Mouse (Mus musculus) midbrain, embryonic 13.5 days (tissue): ENCODE measurements around the gene Kdm5a. TPM values are rescaled to one million over a fixed set of nuclear protein-coding genes. Genes with fewer than 3 reads are reported as not detected.

Experiments
- ATAC-seq: fragments of 200-750 bp; cut with Nextera tagmentation; 2 replicates; pipeline ENCODE4 v1.8.0; 2017; ENCODE audit warnings: mild to moderate bottlenecking, moderate TSS enrichment, moderate library complexity
- H3K27ac ChIP-seq: fragments of 300-500 bp; sonication (generic); 2 replicates; pipeline ENCODE4 v1.5.1; 2015; ENCODE audit warnings: inconsistent platforms, mild to moderate bottlenecking, moderate library complexity
- H3K27me3 ChIP-seq: fragments of 300-500 bp; sonication (generic); 2 replicates; pipeline ENCODE4 v1.6.1; 2015; ENCODE audit warnings: mild to moderate bottlenecking, inconsistent platforms
- H3K36me3 ChIP-seq: fragments of 300-500 bp; sonication (generic); 2 replicates; pipeline ENCODE4 v1.6.1; 2015; ENCODE audit warnings: mild to moderate bottlenecking, inconsistent platforms
- H3K4me1 ChIP-seq: fragments of 300-500 bp; sonication (generic); replicated peaks from 2 replicates; pipeline ENCODE4 v1.6.1; 2015; ENCODE audit warnings: inconsistent platforms
- H3K4me2 ChIP-seq: fragments of 300-500 bp; sonication (generic); replicated peaks from 2 replicates; pipeline ENCODE4 v1.6.1; 2015; ENCODE audit warnings: moderate library complexity, mild to moderate bottlenecking, inconsistent platforms
- H3K4me3 ChIP-seq: fragments of 300-500 bp; sonication (generic); replicated peaks from 2 replicates; pipeline ENCODE4 v1.5.1; 2015; ENCODE audit warnings: mild to moderate bottlenecking, inconsistent platforms
- H3K9ac ChIP-seq: fragments of 300-500 bp; sonication (generic); replicated peaks from 2 replicates; pipeline ENCODE4 v1.6.1; 2015; ENCODE audit warnings: mild to moderate bottlenecking, inconsistent platforms
- H3K9me3 ChIP-seq: fragments of 300-500 bp; sonication (generic); 2 replicates; pipeline ENCODE4 v1.6.1; 2016; ENCODE audit warnings: mild to moderate bottlenecking, inconsistent platforms
- WGBS: fragments of 180-500 bp; shearing (Covaris S2); methylation state at CpG from one replicate; pipeline ENCODE4 v1.1.7; 2015; 5-methylcytosine and 5-hydroxymethylcytosine counted together
- polyA plus RNA-seq: library from polyadenylated mRNA; unstranded; fragments of >200 nt; fragmentation: Nextera tagmentation; extraction: Ambion mirVana; gene quantifications from 2 replicates; pipeline ENCODE4 v1.2.1, GENCODE M21; 2015

Kdm5a gene
- polyA plus RNA-seq, 1 experiment from 2014 or later = 54.0 TPM

DNA sequence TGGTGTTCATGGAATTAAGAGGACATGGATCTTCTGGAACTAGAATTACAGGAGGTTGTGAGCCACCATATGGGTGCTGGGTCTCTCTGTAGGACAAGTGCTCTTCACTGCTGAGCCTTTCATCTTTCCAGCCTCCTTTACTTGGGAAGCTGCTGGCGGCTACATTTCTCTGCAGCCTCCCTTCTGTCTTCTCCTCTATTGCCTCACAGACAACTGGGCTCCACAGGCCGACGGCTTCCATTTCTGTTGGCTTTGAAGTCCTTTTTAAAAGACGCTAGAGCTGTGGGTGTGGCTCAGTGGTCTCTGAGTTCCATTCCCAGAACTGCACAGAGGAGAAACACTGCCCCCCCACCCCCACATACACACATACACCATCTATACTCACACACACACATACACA is 101.5 kb downstream of the Kdm5a start:
- Histone ChIP-seq H3K4me3 (no peak overlapping the region), H3K4me1 (peaks cover 14% of the 10 kb centered on the region), H3K27ac (no peak overlapping the region), H3K36me3 (no peaks in the 10 kb centered on the region), H3K27me3 (peaks cover 51% of the 10 kb centered on the region), H3K4me2 (no peak overlapping the region), H3K9ac (no peak overlapping the region), H3K9me3 (no peaks in the 10 kb centered on the region)
- 43% methylated on average over 4 of the region's 4 CpGs for WGBS
- ATAC-seq = no peak

DNA sequence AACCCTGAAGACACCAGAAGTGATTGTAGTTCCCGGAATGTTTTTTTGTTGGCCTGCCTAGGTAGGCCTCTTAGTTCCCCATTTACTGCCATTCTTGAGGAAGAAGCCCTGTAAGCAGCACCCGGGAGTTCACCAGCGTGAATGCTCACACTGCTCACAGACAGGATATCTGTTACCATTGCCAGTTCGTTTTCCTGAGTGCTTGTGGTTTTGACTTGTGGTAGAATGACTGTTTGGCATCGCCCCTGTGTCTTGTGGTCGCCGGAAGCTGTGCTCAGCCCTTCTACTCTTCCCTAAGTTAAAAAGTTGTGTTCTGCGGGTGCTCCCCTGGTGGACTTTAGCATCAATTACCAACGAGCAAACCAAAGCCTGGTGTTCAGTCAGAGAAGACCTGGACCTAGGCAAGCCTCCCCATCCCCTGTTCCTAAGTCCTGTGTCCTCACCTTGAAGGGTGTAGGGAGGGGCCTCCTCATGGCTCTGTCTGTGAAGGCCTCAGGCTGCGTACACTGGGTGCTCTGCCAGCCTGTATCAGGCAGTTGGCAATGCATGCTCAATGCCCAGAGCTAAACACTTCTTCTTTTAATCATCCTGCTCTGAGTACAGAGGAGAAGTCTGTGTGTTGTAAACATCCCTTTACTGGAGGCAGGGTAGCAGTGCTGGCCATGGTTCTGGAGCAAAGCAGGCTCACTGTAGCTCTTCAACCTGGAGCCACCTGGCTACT is 102.8 kb downstream of the Kdm5a start:
- Histone ChIP-seq H3K27me3 (peaks cover 42% of the 10 kb centered on the region), H3K4me1 (peaks cover 17% of the 10 kb centered on the region), H3K4me3 (no peak overlapping the region), H3K9me3 (no peaks in the 10 kb centered on the region), H3K4me2 (no peak overlapping the region), H3K9ac (no peak overlapping the region), H3K27ac (no peak overlapping the region), H3K36me3 (no peaks in the 10 kb centered on the region)
- WGBS = 84% methylated on average over 10 of the region's 10 CpGs
- no peak for ATAC-seq

- H3K27ac ChIP-seq = no peak overlapping the region
- no peak overlapping the region for H3K4me3 ChIP-seq
- ATAC-seq = no peak
- no peak overlapping the region for H3K4me2 ChIP-seq
- no peaks in the 10 kb centered on the region for H3K36me3 ChIP-seq
- H3K4me1 ChIP-seq = peaks cover 28% of the 10 kb centered on the region
- 93% methylated on average over 4 of the region's 4 CpGs for WGBS
- no peak overlapping the region for H3K9ac ChIP-seq
- peaks cover 27% of the 10 kb centered on the region for H3K27me3 ChIP-seq
- H3K9me3 ChIP-seq = no peaks in the 10 kb centered on the region
Measured at GRCm38 (mm10) chr6:120468259-120468658, 104.3 kb downstream of the Kdm5a start.

DNA sequence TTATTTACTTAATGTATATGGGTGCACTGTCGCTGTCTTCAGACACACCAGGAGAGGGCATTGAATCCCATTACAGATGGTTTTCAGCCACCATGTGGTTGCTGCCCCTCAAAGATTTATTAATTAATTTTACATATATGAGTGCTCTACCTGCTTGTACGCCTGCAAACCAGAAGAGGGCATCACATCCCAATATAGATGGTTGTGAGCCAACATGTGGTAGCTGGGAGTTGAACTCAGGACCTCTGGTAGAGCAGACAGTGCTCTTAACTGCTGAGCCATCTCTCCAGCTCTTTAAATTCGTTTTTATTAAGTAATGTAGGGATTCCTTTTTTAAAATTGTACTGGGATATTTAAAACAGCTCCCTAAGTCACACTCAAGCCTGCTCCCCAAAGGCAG is 105.3 kb downstream of the Kdm5a start:
- ATAC-seq = no peak
- H3K9me3 ChIP-seq = no peaks in the 10 kb centered on the region
- H3K27me3 ChIP-seq = peaks cover 17% of the 10 kb centered on the region
- H3K4me2 ChIP-seq = no peak overlapping the region
- WGBS = 77% methylated on average over 3 of the region's 3 CpGs
- no peak overlapping the region for H3K9ac ChIP-seq
- H3K27ac ChIP-seq = no peak overlapping the region
- no peak overlapping the region for H3K4me3 ChIP-seq
- no peaks in the 10 kb centered on the region for H3K36me3 ChIP-seq
- H3K4me1 ChIP-seq = peaks cover 28% of the 10 kb centered on the region

GRCm38 (mm10) chr6:120469770-120470169 is 105.8 kb downstream of the Kdm5a start:
- Histone ChIP-seq H3K9me3 (no peaks in the 10 kb centered on the region), H3K4me3 (no peak overlapping the region), H3K4me2 (no peak overlapping the region), H3K4me1 (peaks cover 30% of the 10 kb centered on the region), H3K27me3 (peaks cover 12% of the 10 kb centered on the region), H3K9ac (no peak overlapping the region), H3K36me3 (no peaks in the 10 kb centered on the region), H3K27ac (no peak overlapping the region)
- no peak for ATAC-seq

- H3K27ac ChIP-seq = no peak overlapping the region
- H3K36me3 ChIP-seq = no peaks in the 10 kb centered on the region
- no peak overlapping the region for H3K4me3 ChIP-seq
- 0 out of 2 replicates have a peak, but pooled peaks cover 3% of the 10 kb centered on the region for H3K27me3 ChIP-seq
- no peak overlapping the region for H3K9ac ChIP-seq
- 94% methylated on average over 1 of the region's 1 CpGs for WGBS
- H3K4me2 ChIP-seq = no peak overlapping the region
- ATAC-seq = no peak
- H3K9me3 ChIP-seq = no peaks in the 10 kb centered on the region
- H3K4me1 ChIP-seq = peaks cover 30% of the 10 kb centered on the region
Measured at GRCm38 (mm10) chr6:120470666-120471065, 106.7 kb downstream of the Kdm5a start.

- peak; percentile 89 for ATAC-seq
- Histone ChIP-seq H3K4me1 (peaks cover 30% of the 10 kb centered on the region), H3K27ac (peak overlapping the region; percentile 76), H3K36me3 (no peaks in the 10 kb centered on the region), H3K27me3 (no peaks in the 10 kb centered on the region), H3K9me3 (no peaks in the 10 kb centered on the region), H3K4me2 (peak overlapping the region; percentile 9; the same call in 1 of the 2 replicates), H3K9ac (0 out of 2 replicates have a peak overlapping the region, but pooled peaks have one; percentile 20), H3K4me3 (no peak overlapping the region)
- WGBS = 2% methylated on average over 5 of the region's 5 CpGs
Measured at GRCm38 (mm10) chr6:120471991-120472441, 108.1 kb downstream of the Kdm5a start.

DNA sequence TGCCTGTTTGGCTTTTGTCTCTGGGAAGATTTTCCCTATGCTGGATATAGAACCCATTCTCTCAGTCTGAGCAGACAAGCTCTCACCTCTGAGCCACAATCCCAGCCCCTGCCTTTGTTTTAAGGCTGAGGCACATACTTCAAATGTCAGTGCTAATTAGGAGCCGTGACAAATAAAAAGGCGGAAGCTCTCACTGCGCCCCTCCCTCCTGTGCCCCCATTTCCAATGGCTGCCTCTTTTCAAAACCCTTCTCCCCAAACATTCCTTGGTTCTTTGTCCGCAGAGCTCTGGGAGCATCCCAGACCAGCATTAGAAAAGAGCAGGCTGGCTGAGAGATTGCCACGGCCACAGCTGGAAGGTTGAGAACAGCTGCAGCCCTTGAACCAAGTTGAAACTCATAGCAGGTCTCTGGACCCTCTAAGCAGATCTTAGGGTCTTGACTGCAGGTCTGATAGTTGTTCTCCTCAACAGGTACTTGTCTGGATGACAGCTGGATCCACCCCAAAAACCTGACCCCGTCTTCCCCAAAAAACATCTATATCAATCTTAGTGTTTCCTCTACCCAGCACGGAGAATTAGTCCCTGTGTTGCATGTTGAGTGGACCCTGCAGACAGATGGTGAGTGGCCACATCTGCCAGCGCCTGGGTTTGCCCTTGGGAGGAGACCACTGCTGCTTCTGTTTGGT is 108.7 kb downstream of the Kdm5a start:
- WGBS = 11% methylated on average over 8 of the region's 8 CpGs
- ATAC-seq = peak; percentile 66
- H3K4me2 ChIP-seq = peak overlapping the region; percentile 9; the same call in 1 of the 2 replicates
- no peaks in the 10 kb centered on the region for H3K9me3 ChIP-seq
- H3K27ac ChIP-seq = peak overlapping the region; percentile 76
- H3K4me1 ChIP-seq = peaks cover 30% of the 10 kb centered on the region
- H3K36me3 ChIP-seq = no peaks in the 10 kb centered on the region
- no peak overlapping the region for H3K4me3 ChIP-seq
- H3K9ac ChIP-seq = no peak overlapping the region
- no peaks in the 10 kb centered on the region for H3K27me3 ChIP-seq

GRCm38 (mm10) chr6:120473427-120473826 is 109.5 kb downstream of the Kdm5a start:
- ATAC-seq = peak; percentile 12; the same call in 1 of the 2 replicates

GRCm38 (mm10) chr6:120475288-120475687 is 111.4 kb downstream of the Kdm5a start:
- H3K27me3 ChIP-seq = no peaks in the 10 kb centered on the region
- no peaks in the 10 kb centered on the region for H3K9me3 ChIP-seq
- ATAC-seq = no peak
- H3K4me2 ChIP-seq = no peak overlapping the region
- no peaks in the 10 kb centered on the region for H3K36me3 ChIP-seq
- H3K4me3 ChIP-seq = no peak overlapping the region
- H3K9ac ChIP-seq = no peak overlapping the region
- peaks cover 30% of the 10 kb centered on the region for H3K4me1 ChIP-seq
- 82% methylated on average over 8 of the region's 8 CpGs for WGBS
- no peak overlapping the region for H3K27ac ChIP-seq

More at GRCm38 (mm10) chr6:120473427-120473826, 109.5 kb downstream of the Kdm5a start:
- Histone ChIP-seq H3K9ac (no peak overlapping the region), H3K9me3 (no peaks in the 10 kb centered on the region), H3K4me3 (no peak overlapping the region), H3K27me3 (no peaks in the 10 kb centered on the region), H3K4me2 (no peak overlapping the region), H3K4me1 (peaks cover 30% of the 10 kb centered on the region), H3K36me3 (no peaks in the 10 kb centered on the region), H3K27ac (peak overlapping the region; percentile 76)
- WGBS = 41% methylated on average over 5 of the region's 5 CpGs

DNA sequence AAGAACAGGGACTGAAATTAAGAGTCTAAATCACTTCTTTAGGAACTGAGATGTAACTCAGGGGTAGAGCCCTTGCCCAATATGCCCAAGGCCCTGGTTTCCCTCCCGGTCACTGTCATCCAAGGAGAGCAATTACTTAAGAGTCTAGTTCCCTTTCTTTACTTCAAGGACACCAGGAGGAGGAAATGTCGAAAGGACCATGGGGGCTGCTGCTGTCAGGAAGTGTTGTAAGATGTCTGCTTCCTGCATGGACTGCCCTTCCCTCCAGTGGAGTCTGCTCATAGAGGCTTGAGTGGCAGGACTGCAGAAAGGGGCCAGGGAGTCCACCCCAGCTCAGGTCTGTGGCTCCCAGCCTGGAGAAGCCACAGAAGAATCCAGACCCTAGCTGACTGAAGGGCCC is 115.4 kb downstream of the Kdm5a start:
- H3K9me3 ChIP-seq = no peaks in the 10 kb centered on the region
- peaks cover 7% of the 10 kb centered on the region; the same call in 1 of the 2 replicates for H3K36me3 ChIP-seq
- peaks cover 6% of the 10 kb centered on the region; the same call in 1 of the 2 replicates for H3K4me1 ChIP-seq
- no peak overlapping the region for H3K9ac ChIP-seq
- no peak for ATAC-seq
- H3K4me3 ChIP-seq = no peak overlapping the region
- H3K27me3 ChIP-seq = no peaks in the 10 kb centered on the region
- H3K27ac ChIP-seq = no peak overlapping the region
- H3K4me2 ChIP-seq = no peak overlapping the region
- 91% methylated on average over 2 of the region's 2 CpGs for WGBS

DNA sequence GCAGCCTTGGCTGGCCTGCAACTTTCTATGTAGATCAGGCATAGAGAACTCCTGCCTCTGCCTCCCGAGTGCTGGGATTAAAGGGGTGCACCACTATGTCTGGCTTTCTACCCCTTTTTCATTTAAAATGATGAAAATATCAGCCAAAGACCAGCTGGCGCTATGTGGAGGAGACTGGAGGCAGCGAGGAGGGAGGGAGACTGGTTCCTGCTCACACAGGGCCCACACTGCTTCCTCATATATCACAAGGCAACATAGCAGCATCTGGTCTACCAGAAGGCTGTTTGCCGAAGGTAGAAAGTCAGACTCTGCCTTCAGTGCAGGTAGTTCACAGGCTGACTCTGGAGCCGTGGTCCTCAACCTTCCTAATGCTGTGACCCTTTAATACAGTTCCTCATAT is 116.4 kb downstream of the Kdm5a start:
- 94% methylated on average over 5 of the region's 5 CpGs for WGBS
- Histone ChIP-seq H3K27me3 (no peaks in the 10 kb centered on the region), H3K36me3 (peaks cover 7% of the 10 kb centered on the region; the same call in 1 of the 2 replicates), H3K4me3 (no peak overlapping the region), H3K27ac (no peak overlapping the region), H3K9ac (no peak overlapping the region), H3K9me3 (no peaks in the 10 kb centered on the region), H3K4me1 (peaks cover 5% of the 10 kb centered on the region; the same call in 1 of the 2 replicates), H3K4me2 (no peak overlapping the region)
- no peak for ATAC-seq
